Mouse (Mus musculus): ENCODE data around the gene Tpcn2. TPM values are rescaled to one million over a fixed set of nuclear protein-coding genes. Genes with fewer than 3 reads are reported as not detected.

The Tpcn2 gene
- polyA plus RNA-seq, 1 experiment from 2014 or later = 3.7 TPM

GRCm38 (mm10) chr7:145179691-145180091, 104.1 kb downstream of the Tpcn2 start:
- no peaks in the 10 kb centered on the region for H3K36me3 ChIP-seq (ENCODE audit: control insufficient read depth, insufficient read depth, low read length)
- 45% methylated on average over 5 of the region's 5 CpGs for WGBS
- DNase-seq (ENCODE audit: low spot score) = peak; percentile 21
- H3K9ac ChIP-seq (ENCODE audit: low read depth, low read length) = no peak overlapping the region
- H3K4me3 ChIP-seq (ENCODE audit: low read depth, low read length) = no peak overlapping the region
- H3K27ac ChIP-seq (ENCODE audit: low read depth, low read length) = no peak overlapping the region
- H3K27me3 ChIP-seq (ENCODE audit: control insufficient read depth, insufficient read depth, low read length) = no peaks in the 10 kb centered on the region
- no peak for ATAC-seq (ENCODE audit: low FRiP score)
- no peaks in the 10 kb centered on the region for H3K9me3 ChIP-seq (ENCODE audit: control insufficient read depth, low read length)
- H3K4me1 ChIP-seq (replicated peaks; ENCODE audit: control insufficient read depth, insufficient read depth, low read length) = 0 out of 2 replicates have a peak, but pooled peaks cover 4% of the 10 kb centered on the region
- no peak overlapping the region for H3K4me2 ChIP-seq (replicated peaks; ENCODE audit: low read depth, low read length)

DNA sequence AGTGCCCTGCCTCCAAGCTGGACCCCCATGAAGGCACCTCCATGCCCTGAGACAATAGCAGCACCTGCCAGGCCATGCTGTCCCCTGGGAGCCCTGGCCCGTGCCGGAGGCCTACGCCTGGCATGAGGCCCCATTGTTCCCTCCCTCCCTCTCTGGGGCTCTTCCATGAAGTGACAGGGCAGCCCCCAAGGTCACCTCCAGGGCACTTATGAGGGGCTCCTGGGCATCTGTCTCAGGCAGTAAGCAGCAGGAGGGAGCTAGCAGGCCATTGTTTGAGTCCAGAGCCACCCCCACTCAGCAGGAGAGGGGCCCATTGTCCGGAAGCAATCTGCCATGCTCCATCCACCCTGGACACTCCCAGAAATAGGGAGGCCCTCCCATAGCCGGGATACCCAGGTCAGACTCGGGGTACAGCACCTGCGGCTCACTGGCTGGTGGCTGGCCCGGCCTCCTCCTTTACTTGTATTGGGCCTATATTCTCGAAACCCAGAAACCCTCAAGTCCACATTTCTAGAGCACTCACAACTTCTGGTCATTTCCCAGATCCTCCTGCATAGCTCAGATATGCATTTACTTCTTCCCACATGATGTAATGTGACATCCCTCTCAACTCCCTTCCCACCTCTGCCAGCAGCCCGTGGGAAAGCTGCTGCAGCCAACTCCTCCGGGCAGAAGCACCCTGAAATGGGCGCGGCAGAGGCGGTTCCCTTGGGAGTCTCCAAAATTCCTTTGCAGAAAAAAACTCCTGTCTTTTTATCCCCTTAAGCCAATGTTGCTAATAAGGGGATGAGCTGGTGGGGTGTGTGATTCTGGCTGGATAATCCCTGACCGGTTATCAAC, 106.8 kb downstream of the Tpcn2 start:
- H3K4me1 ChIP-seq (replicated peaks; ENCODE audit: control insufficient read depth, insufficient read depth, low read length) = peaks cover 7% of the 10 kb centered on the region; the same call in 1 of the 2 replicates
- H3K9me3 ChIP-seq (ENCODE audit: control insufficient read depth, low read length) = no peaks in the 10 kb centered on the region
- no peak overlapping the region for H3K4me3 ChIP-seq (ENCODE audit: low read depth, low read length)
- no peak overlapping the region for H3K27ac ChIP-seq (ENCODE audit: low read depth, low read length)
- ATAC-seq (ENCODE audit: low FRiP score) (peak; percentile 39), DNase-seq (ENCODE audit: low spot score) (peak; percentile 41)
- no peak overlapping the region for H3K9ac ChIP-seq (ENCODE audit: low read depth, low read length)
- no peaks in the 10 kb centered on the region for H3K36me3 ChIP-seq (ENCODE audit: control insufficient read depth, insufficient read depth, low read length)
- H3K4me2 ChIP-seq (replicated peaks; ENCODE audit: low read depth, low read length) = no peak overlapping the region
- 39% methylated on average over 15 of the region's 15 CpGs for WGBS
- no peaks in the 10 kb centered on the region for H3K27me3 ChIP-seq (ENCODE audit: control insufficient read depth, insufficient read depth, low read length)

GRCm38 (mm10) chr7:145173563-145173962, 110.2 kb downstream of the Tpcn2 start:
- Histone ChIP-seq H3K36me3 (ENCODE audit: control insufficient read depth, insufficient read depth, low read length) (no peaks in the 10 kb centered on the region), H3K9ac (ENCODE audit: low read depth, low read length) (no peak overlapping the region), H3K9me3 (ENCODE audit: control insufficient read depth, low read length) (no peaks in the 10 kb centered on the region), H3K27ac (ENCODE audit: low read depth, low read length) (peak overlapping the region; percentile 61), H3K4me3 (ENCODE audit: low read depth, low read length) (no peak overlapping the region), H3K4me1 (replicated peaks; ENCODE audit: control insufficient read depth, insufficient read depth, low read length) (peaks cover 7% of the 10 kb centered on the region; the same call in 1 of the 2 replicates), H3K27me3 (ENCODE audit: control insufficient read depth, insufficient read depth, low read length) (no peaks in the 10 kb centered on the region), H3K4me2 (replicated peaks; ENCODE audit: low read depth, low read length) (no peak overlapping the region)
- peak; percentile 56; the same call in 1 of the 2 replicates for ATAC-seq (ENCODE audit: low FRiP score)
- WGBS = 36% methylated on average over 15 of the region's 15 CpGs
- peak; percentile 14 for DNase-seq (ENCODE audit: low spot score)

GRCm38 (mm10) chr7:145173116-145173515, 110.7 kb downstream of the Tpcn2 start:
- H3K4me1 ChIP-seq (replicated peaks; ENCODE audit: control insufficient read depth, insufficient read depth, low read length) = peaks cover 7% of the 10 kb centered on the region; the same call in 1 of the 2 replicates
- DNase-seq (ENCODE audit: low spot score) = peak; percentile 70
- no peaks in the 10 kb centered on the region for H3K36me3 ChIP-seq (ENCODE audit: control insufficient read depth, insufficient read depth, low read length)
- peak overlapping the region; percentile 25 for H3K4me2 ChIP-seq (replicated peaks; ENCODE audit: low read depth, low read length)
- no peaks in the 10 kb centered on the region for H3K9me3 ChIP-seq (ENCODE audit: control insufficient read depth, low read length)
- no peaks in the 10 kb centered on the region for H3K27me3 ChIP-seq (ENCODE audit: control insufficient read depth, insufficient read depth, low read length)
- H3K9ac ChIP-seq (ENCODE audit: low read depth, low read length) = no peak overlapping the region
- peak overlapping the region; percentile 58 for H3K27ac ChIP-seq (ENCODE audit: low read depth, low read length)
- no peak overlapping the region for H3K4me3 ChIP-seq (ENCODE audit: low read depth, low read length)
- peak; percentile 94 for ATAC-seq (ENCODE audit: low FRiP score)
- 8% methylated on average over 12 of the region's 12 CpGs for WGBS

DNA sequence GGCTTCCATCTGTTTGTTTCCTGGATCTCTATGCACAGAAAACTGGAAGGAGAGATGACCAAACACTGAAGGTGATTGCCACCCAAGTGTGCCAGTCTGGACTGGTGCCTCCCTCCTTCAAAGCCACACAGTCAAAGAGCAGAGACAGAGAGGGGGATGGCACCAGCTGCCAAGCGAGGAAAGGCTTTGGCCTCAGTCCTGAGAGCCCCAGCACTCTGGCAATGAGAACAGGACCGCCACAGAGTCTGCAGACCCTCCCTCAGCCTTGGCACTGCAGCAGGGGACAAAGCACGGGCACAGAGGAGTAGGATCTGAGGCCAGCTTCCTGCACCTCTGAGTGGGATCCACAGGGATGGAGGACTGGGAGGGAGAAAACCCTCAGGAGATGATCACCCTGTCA, 114.1 kb downstream of the Tpcn2 start:
- Histone ChIP-seq H3K9ac (ENCODE audit: low read depth, low read length) (no peak overlapping the region), H3K36me3 (ENCODE audit: control insufficient read depth, insufficient read depth, low read length) (no peaks in the 10 kb centered on the region), H3K27ac (ENCODE audit: low read depth, low read length) (no peak overlapping the region), H3K9me3 (ENCODE audit: control insufficient read depth, low read length) (no peaks in the 10 kb centered on the region), H3K4me3 (ENCODE audit: low read depth, low read length) (no peak overlapping the region), H3K27me3 (ENCODE audit: control insufficient read depth, insufficient read depth, low read length) (no peaks in the 10 kb centered on the region), H3K4me2 (replicated peaks; ENCODE audit: low read depth, low read length) (no peak overlapping the region), H3K4me1 (replicated peaks; ENCODE audit: control insufficient read depth, insufficient read depth, low read length) (peaks cover 3% of the 10 kb centered on the region; the same call in 1 of the 2 replicates)
- WGBS = 72% methylated on average over 3 of the region's 3 CpGs
- DNase-seq (ENCODE audit: low spot score) = no peak
- no peak for ATAC-seq (ENCODE audit: low FRiP score)

GRCm38 (mm10) chr7:145159283-145160240, 124.2 kb downstream of the Tpcn2 start:
- 0 out of 2 replicates have a peak overlapping the region, but pooled peaks have one; percentile 0 for H3K27ac ChIP-seq (ENCODE audit: low read depth, low read length)
- no peak overlapping the region for H3K4me2 ChIP-seq (replicated peaks; ENCODE audit: low read depth, low read length)
- DNase-seq (ENCODE audit: low spot score) (peak; percentile 58), ATAC-seq (ENCODE audit: low FRiP score) (peak; percentile 70; the same call in 1 of the 2 replicates)
- H3K9me3 ChIP-seq (ENCODE audit: control insufficient read depth, low read length) = no peaks in the 10 kb centered on the region
- no peak overlapping the region for H3K9ac ChIP-seq (ENCODE audit: low read depth, low read length)
- 18% methylated on average over 13 of the region's 13 CpGs for WGBS
- H3K4me1 ChIP-seq (replicated peaks; ENCODE audit: control insufficient read depth, insufficient read depth, low read length) = peaks cover 11% of the 10 kb centered on the region; the same call in 1 of the 2 replicates
- no peak overlapping the region for H3K4me3 ChIP-seq (ENCODE audit: low read depth, low read length)
- no peaks in the 10 kb centered on the region for H3K27me3 ChIP-seq (ENCODE audit: control insufficient read depth, insufficient read depth, low read length)
- no peaks in the 10 kb centered on the region for H3K36me3 ChIP-seq (ENCODE audit: control insufficient read depth, insufficient read depth, low read length)

- no peak overlapping the region for H3K4me2 ChIP-seq (replicated peaks; ENCODE audit: low read depth, low read length)
- ATAC-seq (ENCODE audit: low FRiP score) (no peak), DNase-seq (ENCODE audit: low spot score) (no peak)
- 80% methylated on average over 4 of the region's 4 CpGs for WGBS
- H3K4me3 ChIP-seq (ENCODE audit: low read depth, low read length) = no peak overlapping the region
- no peak overlapping the region for H3K27ac ChIP-seq (ENCODE audit: low read depth, low read length)
- H3K36me3 ChIP-seq (ENCODE audit: control insufficient read depth, insufficient read depth, low read length) = no peaks in the 10 kb centered on the region
- no peak overlapping the region for H3K9ac ChIP-seq (ENCODE audit: low read depth, low read length)
- no peaks in the 10 kb centered on the region for H3K9me3 ChIP-seq (ENCODE audit: control insufficient read depth, low read length)
- H3K27me3 ChIP-seq (ENCODE audit: control insufficient read depth, insufficient read depth, low read length) = no peaks in the 10 kb centered on the region
- peaks cover 11% of the 10 kb centered on the region; the same call in 1 of the 2 replicates for H3K4me1 ChIP-seq (replicated peaks; ENCODE audit: control insufficient read depth, insufficient read depth, low read length)
Measured at GRCm38 (mm10) chr7:145155666-145156065, 128.1 kb downstream of the Tpcn2 start.

DNA sequence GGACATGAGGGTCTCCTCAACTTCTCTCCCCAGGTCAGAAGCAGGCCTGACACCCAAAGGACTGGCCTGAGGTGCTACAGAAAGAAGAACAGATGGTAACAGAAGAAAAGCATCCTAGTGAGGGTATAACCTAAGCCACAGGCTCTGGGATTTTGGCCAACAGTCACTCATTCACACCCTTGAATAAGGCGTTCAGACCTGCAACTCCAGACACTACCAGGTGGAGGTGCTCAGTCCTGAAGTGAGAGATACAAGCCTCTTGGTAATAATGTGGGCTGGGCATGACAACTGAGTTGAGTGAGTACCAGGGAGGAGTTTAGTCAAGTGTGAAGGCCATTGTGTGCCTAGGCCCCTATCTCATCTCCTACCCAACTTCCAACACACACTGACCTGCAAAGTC, 129.7 kb downstream of the Tpcn2 start:
- no peaks in the 10 kb centered on the region for H3K27me3 ChIP-seq (ENCODE audit: control insufficient read depth, insufficient read depth, low read length)
- H3K4me3 ChIP-seq (ENCODE audit: low read depth, low read length) = no peak overlapping the region
- H3K4me1 ChIP-seq (replicated peaks; ENCODE audit: control insufficient read depth, insufficient read depth, low read length) = no peaks in the 10 kb centered on the region
- 81% methylated on average over 1 of the region's 1 CpGs for WGBS
- no peak overlapping the region for H3K27ac ChIP-seq (ENCODE audit: low read depth, low read length)
- no peak for DNase-seq (ENCODE audit: low spot score)
- H3K9me3 ChIP-seq (ENCODE audit: control insufficient read depth, low read length) = no peaks in the 10 kb centered on the region
- no peak overlapping the region for H3K4me2 ChIP-seq (replicated peaks; ENCODE audit: low read depth, low read length)
- no peak overlapping the region for H3K9ac ChIP-seq (ENCODE audit: low read depth, low read length)
- no peak for ATAC-seq (ENCODE audit: low FRiP score)
- H3K36me3 ChIP-seq (ENCODE audit: control insufficient read depth, insufficient read depth, low read length) = no peaks in the 10 kb centered on the region

All from hindbrain, embryonic 11.5 days (tissue).